ENCODE assay signal across 26 mouse cellular contexts in genomic region chr13:35770421-35770820, GRCm38 (mm10).
DNase-seq lines count a peak whose midpoint lies in the region; ATAC-seq and TF ChIP-seq lines count a peak whose summit lies in the region.
"Had no signal": no experiment of that assay in that cellular context is flagged by ENCODE, and none has a peak within 500 bp of the region (broad histone marks: within the 10 kb centered on the region; RNA-seq: fewer than 3 reads in every experiment).

No protein-coding gene starts in this region.

- no peak overlapping the region for H3K9ac ChIP-seq in lung, embryonic 14.5 days
- H3K9ac ChIP-seq: embryonic facial prominence, embryonic 12.5 days; forebrain, embryonic 15.5 days; hindbrain, embryonic 13.5 days; limb, embryonic 12.5 days; liver, embryonic 15.5 days; lung, embryonic 15.5 days; midbrain, embryonic 13.5 days; neural tube, embryonic 13.5 days had no signal

- no peak for TF ChIP-seq CTCF in cerebellum, adult 2 months (IDR thresholded peaks at IDR 0.05; ENCODE audit: borderline replicate concordance, insufficient read depth, low read depth, low read length)
- no peak for TF ChIP-seq CTCF in lung, embryonic 14.5 days (IDR thresholded peaks at IDR 0.05; ENCODE audit: low read depth)
- no peak for TF ChIP-seq CTCF in layer of hippocampus, adult 2 months (conservative IDR thresholded peaks at IDR 0.05)

- no peak for ATAC-seq in lung, embryonic 14.5 days (ENCODE audit: insufficient read depth)
- ATAC-seq: forebrain, embryonic 15.5 days; intestine, embryonic 16.5 days; midbrain, embryonic 13.5 days had no signal

- intact Hi-C loops in left cerebral cortex, postnatal 10 days (cut with DNase I): loop anchor here (10.0 kb wide), 2 partner anchors 174 to 736 kb away; no protein-coding TSS in a partner anchor

- H3K4me2 ChIP-seq in lung, embryonic 14.5 days: no peak overlapping the region
- H3K4me2 ChIP-seq: embryonic facial prominence, embryonic 12.5 days; forebrain, embryonic 15.5 days; hindbrain, embryonic 13.5 days; limb, embryonic 12.5 days; liver, embryonic 15.5 days; lung, embryonic 15.5 days; midbrain, embryonic 13.5 days; neural tube, embryonic 13.5 days had no signal

- H3K4me3 ChIP-seq in cerebellum, adult 2 months (replicated peaks; ENCODE audit: insufficient read depth, low read depth, low read length): no peak overlapping the region
- H3K4me3 ChIP-seq in lung, embryonic 14.5 days (ENCODE audit: low read depth, low read length): no peak overlapping the region
- no peak overlapping the region for H3K4me3 ChIP-seq in layer of hippocampus, adult 2 months
- H3K4me3 ChIP-seq: embryonic facial prominence, embryonic 12.5 days; forebrain, embryonic 15.5 days; gastrocnemius, adult 2 months; hindbrain, embryonic 13.5 days; limb, embryonic 12.5 days; liver, embryonic 15.5 days; lung, embryonic 15.5 days; midbrain, embryonic 13.5 days; neural tube, embryonic 13.5 days had no signal

- WGBS in cerebellum, adult 2 months: 52% methylated on average over 9 of the region's 9 CpGs
- WGBS in lung, embryonic 14.5 days: 65% methylated on average over 9 of the region's 9 CpGs

- H3K27me3 ChIP-seq in cerebellum, adult 2 months (ENCODE audit: control insufficient read depth, insufficient read depth, low read length): no peaks in the 10 kb centered on the region
- H3K27me3 ChIP-seq in lung, embryonic 14.5 days (ENCODE audit: insufficient read depth, low read length): no peaks in the 10 kb centered on the region
- H3K27me3 ChIP-seq: embryonic facial prominence, embryonic 12.5 days; forebrain, embryonic 15.5 days; hindbrain, embryonic 13.5 days; limb, embryonic 12.5 days; liver, embryonic 15.5 days; lung, embryonic 15.5 days; midbrain, embryonic 13.5 days; neural tube, embryonic 13.5 days had no signal

- peaks cover 12% of the 10 kb centered on the region for H3K4me1 ChIP-seq in cerebellum, adult 2 months (ENCODE audit: control insufficient read depth, insufficient read depth, low read length)
- H3K4me1 ChIP-seq in lung, embryonic 14.5 days (ENCODE audit: insufficient read depth): peaks cover 14% of the 10 kb centered on the region

- H3K36me3 ChIP-seq in lung, embryonic 14.5 days (ENCODE audit: insufficient read depth): no peaks in the 10 kb centered on the region
- H3K36me3 ChIP-seq: embryonic facial prominence, embryonic 12.5 days; forebrain, embryonic 15.5 days; hindbrain, embryonic 13.5 days; limb, embryonic 12.5 days; liver, embryonic 15.5 days; lung, embryonic 15.5 days; midbrain, embryonic 13.5 days; neural tube, embryonic 13.5 days had no signal

- TF ChIP-seq POLR2A in cerebellum, adult 2 months (IDR thresholded peaks at IDR 0.05; ENCODE audit: borderline replicate concordance, insufficient read depth, low read length): no peak

- no peaks in the 10 kb centered on the region for H3K9me3 ChIP-seq in lung, embryonic 14.5 days (ENCODE audit: low read depth, low read length)
- H3K9me3 ChIP-seq: embryonic facial prominence, embryonic 12.5 days; forebrain, embryonic 15.5 days; hindbrain, embryonic 13.5 days; limb, embryonic 12.5 days; liver, embryonic 15.5 days; lung, embryonic 15.5 days; midbrain, embryonic 13.5 days; neural tube, embryonic 13.5 days had no signal

- H3K27ac ChIP-seq in cerebellum, adult 2 months (ENCODE audit: insufficient read depth, low read length): no peak overlapping the region
- no peak overlapping the region; the same call in 1 of the 2 replicates for H3K27ac ChIP-seq in lung, embryonic 14.5 days (ENCODE audit: low read depth)
- H3K27ac ChIP-seq in layer of hippocampus, adult 2 months: no peak overlapping the region
- H3K27ac ChIP-seq: embryonic facial prominence, embryonic 12.5 days; forebrain, embryonic 15.5 days; gastrocnemius, adult 2 months; hindbrain, embryonic 13.5 days; kidney, postnatal 0 days; limb, embryonic 12.5 days; lung, embryonic 15.5 days; macrophage; midbrain, embryonic 13.5 days; neural tube, embryonic 13.5 days had no signal

- DNase-seq in cerebellum, adult 2 months: peak; percentile 38 to 59
- DNase-seq in cerebellum, adult 9-11 months: no peak
- DNase-seq in lung, embryonic 14.5 days: peak; percentile 28
- no peak for DNase-seq in lung, postnatal 10 days
- peak; percentile 61 to 64 for DNase-seq in cerebellum, postnatal 10 days
- DNase-seq in layer of hippocampus, adult 2 months (ENCODE audit: low spot score in 2 of 2): no peak
- no peak for DNase-seq in left cerebral cortex, postnatal 10 days (ENCODE audit: extremely low spot score in 1 of 2, low spot score in 2 of 2)
- DNase-seq: adrenal gland, postnatal 36 days; embryo, embryonic 11 days; gastrocnemius, adult 2 months; gastrocnemius, postnatal 36 days; heart, postnatal 4 days; kidney, adult 8-10 months; thymus, adult 2 months; thymus, postnatal 36 days had no signal

Comparison
In these comparisons a context has a peak if more than half of its experiments do, and no peak if none do; other contexts are left out.
1. DNase-seq: peak in cerebellum, adult 2 months (2 of 2), lung, embryonic 14.5 days (single experiment) and cerebellum, postnatal 10 days (2 of 2); none in cerebellum, adult 9-11 months (single experiment), lung, postnatal 10 days (single experiment), layer of hippocampus, adult 2 months (0 of 2) and left cerebral cortex, postnatal 10 days (0 of 2).